Mouse (Mus musculus) hindbrain, embryonic 14.5 days (tissue): ENCODE data around the gene Fam187b. TPM values are rescaled to one million over a fixed set of nuclear protein-coding genes. Genes with fewer than 3 reads are reported as not detected.

ENCODE experiments used
- polyA plus RNA-seq: library from polyadenylated mRNA; unstranded; fragments of >200 nt; fragmentation: Nextera tagmentation; extraction: Ambion mirVana; gene quantifications from 2 replicates; pipeline ENCODE4 v1.2.1, GENCODE M21; 2014

The Fam187b gene
- polyA plus RNA-seq, 1 experiment from 2014 or later, result 1.0 TPM

Other genes with a start within 250 kb of the Fam187b start
- 281 and 319 TPM in 2 replicates for gene Tmem147, start 244.2 kb upstream of the Fam187b start, polyA plus RNA-seq
- 0.14 and 1.3 TPM in 2 replicates for gene Gapdhs, start 230.1 kb upstream of the Fam187b start, polyA plus RNA-seq
- gene Sbsn, start 222.3 kb upstream of the Fam187b start, polyA plus RNA-seq, result 0.65 and 2.1 TPM in 2 replicates
- 2.2 and 2.4 TPM in 2 replicates for gene Dmkn, start 210.0 kb upstream of the Fam187b start, polyA plus RNA-seq
- gene Krtdap, start 185.9 kb upstream of the Fam187b start, polyA plus RNA-seq, result not detected in 2 replicates
- 0.22 TPM in 1 of 2 replicates, not detected in the other for gene Ffar2, start 150.0 kb upstream of the Fam187b start, polyA plus RNA-seq
- gene Ffar3, start 117.6 kb upstream of the Fam187b start, polyA plus RNA-seq, result not detected in 2 replicates
- gene Ffar1, start 112.2 kb upstream of the Fam187b start, polyA plus RNA-seq, result not detected in 2 replicates
- gene Cd22, start 93.4 kb upstream of the Fam187b start, polyA plus RNA-seq, result 0.17 TPM in 1 of 2 replicates, not detected in the other
- gene Mag, start 58.9 kb upstream of the Fam187b start, polyA plus RNA-seq, result 3.4 and 4.3 TPM in 2 replicates
- gene Hamp2, start 49.1 kb upstream of the Fam187b start, polyA plus RNA-seq, result not detected in 2 replicates
- gene Hamp, start 29.8 kb upstream of the Fam187b start, polyA plus RNA-seq, result not detected in 2 replicates
- 24.9 and 26.5 TPM in 2 replicates for gene Usf2, start 17.0 kb upstream of the Fam187b start, polyA plus RNA-seq
- gene Lsr, start 326 bp upstream of the Fam187b start, polyA plus RNA-seq, result 19.6 and 21.7 TPM in 2 replicates
- 13.6 and 14.8 TPM in 2 replicates for gene Fxyd5, start 68.7 kb downstream of the Fam187b start, polyA plus RNA-seq
- gene Fxyd7, start 77.7 kb downstream of the Fam187b start, polyA plus RNA-seq, result 236 and 249 TPM in 2 replicates
- gene Fxyd1, start 83.4 kb downstream of the Fam187b start, polyA plus RNA-seq, result 34.1 and 59.0 TPM in 2 replicates
- gene Lgi4, start 85.6 kb downstream of the Fam187b start, polyA plus RNA-seq, result 0.28 and 0.60 TPM in 2 replicates
- 0.66 TPM in 1 of 2 replicates, not detected in the other for gene Fxyd3, start 102.9 kb downstream of the Fam187b start, polyA plus RNA-seq
- gene Hpn, start 141.5 kb downstream of the Fam187b start, polyA plus RNA-seq, result 0.55 and 0.67 TPM in 2 replicates
- gene Scn1b, start 153.2 kb downstream of the Fam187b start, polyA plus RNA-seq, result 13.0 and 18.3 TPM in 2 replicates
- gene Gramd1a, start 182.1 kb downstream of the Fam187b start, polyA plus RNA-seq, result 191 and 198 TPM in 2 replicates